Mouse (Mus musculus): Measurements from ENCODE around the gene Zfp467. TPM values are rescaled to one million over a fixed set of nuclear protein-coding genes. Genes with fewer than 3 reads are reported as not detected.

Zfp467 gene
- total and polyA plus RNA-seq, 3 experiments = 0.85 to 5.7 TPM; not detected in 1

DNA sequence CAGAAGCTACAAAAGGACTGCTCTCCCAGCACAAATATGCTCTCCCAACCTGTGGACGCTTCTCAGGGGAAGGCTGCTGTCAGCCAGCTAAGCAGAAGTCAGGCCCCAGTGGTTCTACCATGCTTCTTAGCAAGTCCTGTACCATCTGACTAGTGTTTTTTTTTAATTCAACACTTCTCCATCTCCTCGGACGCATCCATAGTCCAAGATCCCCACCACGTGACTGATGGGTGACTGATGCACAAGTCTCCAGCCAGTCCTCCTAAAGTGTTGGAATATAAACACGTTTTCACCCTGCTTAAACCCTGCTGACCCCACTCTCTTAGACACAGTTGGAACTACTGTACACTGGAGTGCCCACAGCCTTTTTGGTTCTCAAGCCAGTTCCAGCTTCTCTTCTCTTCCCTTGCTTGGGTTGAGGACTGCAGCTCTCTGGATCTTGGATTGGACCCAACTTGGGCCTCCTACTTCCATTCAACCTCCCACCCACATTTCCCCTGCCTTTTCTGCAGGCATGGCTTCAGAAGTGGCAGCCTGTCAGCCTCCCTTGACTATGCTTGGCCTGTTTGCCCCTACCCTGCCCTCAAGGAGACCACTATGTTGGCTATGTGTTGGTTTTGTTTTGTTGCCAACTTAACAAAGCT, 9.8 kb downstream of the Zfp467 start:
- TF ChIP-seq USF2 (IDR thresholded peaks at IDR 0.05; ENCODE audit: borderline replicate concordance in 1 of 2, insufficient read depth in 1 of 2, low read depth in 1 of 2, low read length in 2 of 2) (no peak), MAX (IDR thresholded peaks at IDR 0.05; ENCODE audit: low read length) (no peak), JUND (IDR thresholded peaks at IDR 0.05; ENCODE audit: low read depth, low read length) (no peak)
- H3K9ac ChIP-seq (ENCODE audit: control insufficient read depth, low read depth, low read length, poor library complexity, severe bottlenecking) = no peak overlapping the region
- H3K9me3 ChIP-seq (replicated peaks; ENCODE audit: insufficient read depth, low read length) = no peaks in the 10 kb centered on the region
- H3K79me2 ChIP-seq (ENCODE audit: control insufficient read depth, insufficient read depth, low read length, poor library complexity) = no peaks in the 10 kb centered on the region
- H3K4me1 ChIP-seq (ENCODE audit: control insufficient read depth in 1 of 2, insufficient read depth in 2 of 2, low read length in 2 of 2) = no peaks in the 10 kb centered on the region
- H3K27ac ChIP-seq (ENCODE audit: control insufficient read depth, low read depth, low read length) = no peak overlapping the region
- H3K4me3 ChIP-seq (ENCODE audit: control insufficient read depth in 1 of 2, insufficient read depth in 1 of 2, low read depth in 2 of 2, low read length in 2 of 2) = no peak overlapping the region
- no peak for DNase-seq (ENCODE audit: low read depth, low spot score)
- no peaks in the 10 kb centered on the region for H3K36me3 ChIP-seq (ENCODE audit: control insufficient read depth in 1 of 2, insufficient read depth in 2 of 2, low read length in 2 of 2)
- no peaks in the 10 kb centered on the region for H3K27me3 ChIP-seq (ENCODE audit: control insufficient read depth in 1 of 2, insufficient read depth in 2 of 2, low read length in 2 of 2)

DNA sequence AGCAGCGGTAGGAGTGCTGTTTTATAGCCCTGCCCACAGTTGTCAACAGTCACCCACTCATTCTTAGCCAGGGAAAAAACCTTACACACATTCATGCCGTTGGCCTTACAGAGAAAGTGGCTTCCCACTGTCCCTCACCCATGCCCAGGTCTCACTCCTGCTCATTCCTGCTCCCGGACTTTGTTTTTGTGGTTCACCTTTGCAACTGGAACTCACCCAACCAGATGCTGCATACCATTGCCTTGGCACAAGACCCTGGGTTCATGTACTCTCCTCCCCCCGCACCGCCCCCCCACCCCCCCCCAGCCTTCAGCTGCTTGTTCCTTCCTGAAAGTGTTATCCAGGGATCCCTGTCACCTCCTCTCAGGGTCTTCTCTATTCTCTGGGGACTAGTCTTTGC, 10.5 kb downstream of the Zfp467 start:
- no peaks in the 10 kb centered on the region for H3K36me3 ChIP-seq (ENCODE audit: control insufficient read depth in 1 of 2, insufficient read depth in 2 of 2, low read length in 2 of 2)
- no peaks in the 10 kb centered on the region for H3K27me3 ChIP-seq (ENCODE audit: control insufficient read depth in 1 of 2, insufficient read depth in 2 of 2, low read length in 2 of 2)
- no peaks in the 10 kb centered on the region for H3K79me2 ChIP-seq (ENCODE audit: control insufficient read depth, insufficient read depth, low read length, poor library complexity)
- H3K9ac ChIP-seq (ENCODE audit: control insufficient read depth, low read depth, low read length, poor library complexity, severe bottlenecking) = no peak overlapping the region
- no peak overlapping the region for H3K4me3 ChIP-seq (ENCODE audit: control insufficient read depth in 1 of 2, insufficient read depth in 1 of 2, low read depth in 2 of 2, low read length in 2 of 2)
- TF ChIP-seq POLR2AphosphoS2 (IDR thresholded peaks at IDR 0.05; ENCODE audit: low read length) (no peak), POLR2A (IDR thresholded peaks at IDR 0.05; ENCODE audit: control insufficient read depth in 1 of 2, insufficient read depth in 1 of 2, low read depth in 1 of 2, low read length in 2 of 2, poor library complexity in 1 of 2) (no peak), USF1 (IDR thresholded peaks at IDR 0.05; ENCODE audit: low read depth, low read length) (no peak), MEF2A (IDR thresholded peaks at IDR 0.05; ENCODE audit: extremely low read depth, insufficient replicate concordance, low read depth, low read length, poor library complexity, severe bottlenecking) (no peak), RCOR1 (IDR thresholded peaks at IDR 0.05; ENCODE audit: low read depth, low read length) (no peak), MAZ (IDR thresholded peaks at IDR 0.05; ENCODE audit: low read depth, low read length) (no peak), TCF12 (IDR thresholded peaks at IDR 0.05; ENCODE audit: low read depth, low read length) (no peak), RAD21 (IDR thresholded peaks at IDR 0.05; ENCODE audit: low read depth, low read length) (no peak), TBP (IDR thresholded peaks at IDR 0.05; ENCODE audit: low read depth, low read length) (no peak), EP300 (IDR thresholded peaks at IDR 0.05; ENCODE audit: low read depth in 1 of 2, low read length in 2 of 2) (no peak), ZNF384 (IDR thresholded peaks at IDR 0.05; ENCODE audit: low read depth, low read length) (no peak), SIN3A (IDR thresholded peaks at IDR 0.05; ENCODE audit: low read length) (no peak), ETS1 (IDR thresholded peaks at IDR 0.05; ENCODE audit: low read depth, low read length) (no peak), MXI1 (IDR thresholded peaks at IDR 0.05; ENCODE audit: low read depth, low read length) (no peak), CTCF (IDR thresholded peaks at IDR 0.05 in 2 of 3, conservative IDR thresholded peaks at IDR 0.05 in 1 of 3; ENCODE audit: control insufficient read depth in 1 of 3, insufficient read depth in 1 of 3, low read depth in 2 of 3, low read length in 3 of 3, poor library complexity in 1 of 3, severe bottlenecking in 1 of 3) (no peak)
- H3K4me1 ChIP-seq (ENCODE audit: control insufficient read depth in 1 of 2, insufficient read depth in 2 of 2, low read length in 2 of 2) = no peaks in the 10 kb centered on the region
- DNase-seq (ENCODE audit: low read depth, low spot score) = no peak
- H3K9me3 ChIP-seq (replicated peaks; ENCODE audit: insufficient read depth, low read length) = no peaks in the 10 kb centered on the region
- H3K27ac ChIP-seq (ENCODE audit: control insufficient read depth, low read depth, low read length) = no peak overlapping the region

All from MEL (cell line).